Mouse (Mus musculus): ENCODE measurements around the gene Zbtb32. TPM values are rescaled to one million over a fixed set of nuclear protein-coding genes. Genes with fewer than 3 reads are reported as not detected.

The Zbtb32 gene
- 0.03 and 0.09 TPM in 2 replicates for polyA plus RNA-seq (2012; rRNA removed)

GRCm38 (mm10) chr7:30598786-30599185 lies at the start of gene Zbtb32:
Gene Zbtb32 (minus strand): TSS chr7:30598909.

GRCm38 (mm10) chr7:30635752-30636151 lies 37.0 kb upstream of the Zbtb32 start, which contains the start of gene Etv2:
Gene Etv2 (minus strand): TSS chr7:30635852.

GRCm38 (mm10) chr7:30625530-30626384 lies 27.0 kb upstream of the Zbtb32 start, which contains the start of gene Cox6b1:
Gene Cox6b1 (minus strand): TSS chr7:30626151.

GRCm38 (mm10) chr7:30612654-30613402 lies 14.1 kb upstream of the Zbtb32 start, which contains the start of gene Upk1a:
Gene Upk1a (minus strand): TSS chr7:30612847.

GRCm38 (mm10) chr7:30588676-30589434 lies 9.9 kb downstream of the Zbtb32 start, which contains the start of gene Kmt2b:
Gene Kmt2b (minus strand): TSS chr7:30588726.

GRCm38 (mm10) chr7:30564970-30565571 lies 33.6 kb downstream of the Zbtb32 start, which contains the start of gene Igflr1:
Gene Igflr1 (plus strand): TSS chr7:30565427.

GRCm38 (mm10) chr7:30563117-30563905 lies 35.4 kb downstream of the Zbtb32 start, which contains the start of the genes U2af1l4, Gm49396 and Psenen:
Gene U2af1l4 (plus strand): TSS chr7:30563301.
Gene Gm49396 (plus strand): TSS chr7:30563344.
Gene Psenen (minus strand): TSS chr7:30563627.

GRCm38 (mm10) chr7:30559443-30559954 lies 39.2 kb downstream of the Zbtb32 start, which contains the start of gene Lin37:
Gene Lin37 (minus strand): TSS chr7:30559838.

GRCm38 (mm10) chr7:30552102-30553020 lies 46.3 kb downstream of the Zbtb32 start, which contains the start of the genes Hspb6 and Proser3:
Gene Hspb6 (plus strand): TSS chr7:30552178.
Gene Proser3 (minus strand): TSS chr7:30552299.

Other genes with a start within 250 kb of the Zbtb32 start
- gene Lrfn3, start 236.1 kb downstream of the Zbtb32 start, polyA plus RNA-seq (2012; rRNA removed) = 1.1 and 1.2 TPM in 2 replicates
- 65.2 and 83.0 TPM in 2 replicates for gene Tyrobp, start 185.1 kb downstream of the Zbtb32 start, polyA plus RNA-seq (2012; rRNA removed)
- 2.0 and 2.7 TPM in 2 replicates for gene Hcst, start 179.1 kb downstream of the Zbtb32 start, polyA plus RNA-seq (2012; rRNA removed)
- 0.76 and 1.2 TPM in 2 replicates for gene Nfkbid, start 177.2 kb downstream of the Zbtb32 start, polyA plus RNA-seq (2012; rRNA removed)
- gene Aplp1, start 153.4 kb downstream of the Zbtb32 start, polyA plus RNA-seq (2012; rRNA removed) = 2.6 and 3.0 TPM in 2 replicates
- gene Kirrel2, start 141.2 kb downstream of the Zbtb32 start, polyA plus RNA-seq (2012; rRNA removed) = 0.06 and 0.09 TPM in 2 replicates
- gene Nphs1, start 140.6 kb downstream of the Zbtb32 start, polyA plus RNA-seq (2012; rRNA removed) = 0.06 and 0.07 TPM in 2 replicates
- gene Prodh2, start 105.3 kb downstream of the Zbtb32 start, polyA plus RNA-seq (2012; rRNA removed) = 40.2 and 47.9 TPM in 2 replicates
- 5.9 and 7.3 TPM in 2 replicates for gene Arhgap33, start 63.8 kb downstream of the Zbtb32 start, polyA plus RNA-seq (2012; rRNA removed)
- 3.4 and 3.7 TPM in 2 replicates for gene Hspb6, start 46.7 kb downstream of the Zbtb32 start, polyA plus RNA-seq (2012; rRNA removed)
- gene Proser3, start 46.6 kb downstream of the Zbtb32 start, polyA plus RNA-seq (2012; rRNA removed) = 5.0 and 6.7 TPM in 2 replicates
- gene Lin37, start 39.1 kb downstream of the Zbtb32 start, polyA plus RNA-seq (2012; rRNA removed) = 14.5 and 16.8 TPM in 2 replicates
- 30.3 and 31.5 TPM in 2 replicates for gene U2af1l4, start 35.6 kb downstream of the Zbtb32 start, polyA plus RNA-seq (2012; rRNA removed)
- 1.0 and 1.8 TPM in 2 replicates for gene Gm49396, start 35.6 kb downstream of the Zbtb32 start, polyA plus RNA-seq (2012; rRNA removed)
- 52.6 and 62.2 TPM in 2 replicates for gene Psenen, start 35.3 kb downstream of the Zbtb32 start, polyA plus RNA-seq (2012; rRNA removed)
- gene Igflr1, start 33.5 kb downstream of the Zbtb32 start, polyA plus RNA-seq (2012; rRNA removed) = 1.6 and 1.8 TPM in 2 replicates
- gene Kmt2b, start 10.2 kb downstream of the Zbtb32 start, polyA plus RNA-seq (2012; rRNA removed) = 9.7 and 11.2 TPM in 2 replicates
- 0.21 and 0.71 TPM in 2 replicates for gene Upk1a, start 13.9 kb upstream of the Zbtb32 start, polyA plus RNA-seq (2012; rRNA removed)
- 430 and 478 TPM in 2 replicates for gene Cox6b1, start 27.2 kb upstream of the Zbtb32 start, polyA plus RNA-seq (2012; rRNA removed)
- 0.03 TPM in 1 of 2 replicates, not detected in the other for gene Etv2, start 36.9 kb upstream of the Zbtb32 start, polyA plus RNA-seq (2012; rRNA removed)
- gene Rbm42, start 51.4 kb upstream of the Zbtb32 start, polyA plus RNA-seq (2012; rRNA removed) = 21.9 and 25.1 TPM in 2 replicates
- 24.1 and 28.2 TPM in 2 replicates for gene Haus5, start 66.1 kb upstream of the Zbtb32 start, polyA plus RNA-seq (2012; rRNA removed)
- gene Pmis2, start 72.7 kb upstream of the Zbtb32 start, polyA plus RNA-seq (2012; rRNA removed) = not detected in 2 replicates
- gene 2200002J24Rik, start 100.0 kb upstream of the Zbtb32 start, polyA plus RNA-seq (2012; rRNA removed) = 0.09 and 0.21 TPM in 2 replicates
- 0.74 and 0.90 TPM in 2 replicates for gene Atp4a, start 113.3 kb upstream of the Zbtb32 start, polyA plus RNA-seq (2012; rRNA removed)
- gene Tmem147, start 130.6 kb upstream of the Zbtb32 start, polyA plus RNA-seq (2012; rRNA removed) = 56.5 and 63.8 TPM in 2 replicates
- gene Gapdhs, start 144.8 kb upstream of the Zbtb32 start, polyA plus RNA-seq (2012; rRNA removed) = not detected in 2 replicates
- gene Sbsn, start 152.6 kb upstream of the Zbtb32 start, polyA plus RNA-seq (2012; rRNA removed) = 0.61 and 0.74 TPM in 2 replicates
- gene Dmkn, start 164.8 kb upstream of the Zbtb32 start, polyA plus RNA-seq (2012; rRNA removed) = 0.16 and 0.25 TPM in 2 replicates
- 0.20 TPM in 1 of 2 replicates, not detected in the other for gene Krtdap, start 189.0 kb upstream of the Zbtb32 start, polyA plus RNA-seq (2012; rRNA removed)
- gene Ffar2, start 224.9 kb upstream of the Zbtb32 start, polyA plus RNA-seq (2012; rRNA removed) = 0.31 and 0.33 TPM in 2 replicates

Data from liver, embryonic 14 days (tissue).